Mouse (Mus musculus) ZHBTc4 (cell line): ENCODE results near the gene Med13l.
A peak's percentile ranks its signal among the peaks of the same experiment; 100 is the strongest.

Experiments used
- DNase-seq: peaks from one replicate; pipeline ENCODE4 v3.0.0-alpha.2; 2011; ENCODE audit warnings: low read depth, low spot score

Gene Med13l

DNA sequence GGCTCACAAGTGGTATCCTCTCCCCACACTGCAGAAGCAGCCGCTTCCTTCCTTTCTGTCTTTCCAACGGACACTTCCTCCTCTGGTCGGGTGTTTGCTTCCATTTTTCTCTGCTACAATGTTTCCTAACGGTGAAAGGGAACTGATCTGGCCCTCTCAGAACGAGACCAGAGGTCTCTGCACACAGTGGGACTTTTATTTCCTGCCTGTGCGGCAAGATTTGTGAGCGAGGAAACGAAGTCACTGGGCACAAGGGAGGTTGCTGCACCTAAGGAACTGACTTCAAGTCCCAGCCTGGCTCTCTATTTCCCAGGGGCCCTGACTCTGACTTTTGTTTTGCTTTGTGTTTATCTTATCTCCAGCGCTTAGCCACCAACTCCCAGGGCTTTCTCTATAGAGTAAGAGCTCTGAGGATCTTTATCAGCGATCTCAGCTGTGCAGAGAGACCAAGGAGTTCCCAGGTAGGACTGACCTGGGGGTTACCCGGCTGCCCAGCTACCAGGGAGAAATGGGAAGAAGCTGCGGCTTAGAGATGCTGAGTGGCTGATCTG lies 4.0 kb upstream of the Med13l start:
- no peak for DNase-seq

DNA sequence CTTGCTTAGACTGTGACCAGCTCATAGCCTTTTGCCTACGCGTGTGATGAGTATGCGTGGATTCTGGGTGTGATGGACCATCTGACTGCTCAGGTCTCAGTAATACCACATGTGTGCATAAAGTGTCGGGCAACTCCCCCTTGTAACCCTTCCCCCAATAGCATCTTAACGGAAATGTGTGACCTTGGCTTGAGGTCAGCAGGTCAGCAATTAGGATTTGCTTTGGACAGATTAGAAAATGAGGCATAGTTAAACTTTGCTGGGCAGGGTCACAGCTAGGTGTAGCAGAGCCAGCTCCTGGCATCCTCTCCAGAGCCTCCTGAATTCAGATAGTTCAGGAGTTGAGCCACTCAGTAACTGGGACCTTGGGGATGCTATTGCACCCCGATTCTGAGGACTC lies 1.6 kb upstream of the Med13l start:
- DNase-seq: no peak

DNA sequence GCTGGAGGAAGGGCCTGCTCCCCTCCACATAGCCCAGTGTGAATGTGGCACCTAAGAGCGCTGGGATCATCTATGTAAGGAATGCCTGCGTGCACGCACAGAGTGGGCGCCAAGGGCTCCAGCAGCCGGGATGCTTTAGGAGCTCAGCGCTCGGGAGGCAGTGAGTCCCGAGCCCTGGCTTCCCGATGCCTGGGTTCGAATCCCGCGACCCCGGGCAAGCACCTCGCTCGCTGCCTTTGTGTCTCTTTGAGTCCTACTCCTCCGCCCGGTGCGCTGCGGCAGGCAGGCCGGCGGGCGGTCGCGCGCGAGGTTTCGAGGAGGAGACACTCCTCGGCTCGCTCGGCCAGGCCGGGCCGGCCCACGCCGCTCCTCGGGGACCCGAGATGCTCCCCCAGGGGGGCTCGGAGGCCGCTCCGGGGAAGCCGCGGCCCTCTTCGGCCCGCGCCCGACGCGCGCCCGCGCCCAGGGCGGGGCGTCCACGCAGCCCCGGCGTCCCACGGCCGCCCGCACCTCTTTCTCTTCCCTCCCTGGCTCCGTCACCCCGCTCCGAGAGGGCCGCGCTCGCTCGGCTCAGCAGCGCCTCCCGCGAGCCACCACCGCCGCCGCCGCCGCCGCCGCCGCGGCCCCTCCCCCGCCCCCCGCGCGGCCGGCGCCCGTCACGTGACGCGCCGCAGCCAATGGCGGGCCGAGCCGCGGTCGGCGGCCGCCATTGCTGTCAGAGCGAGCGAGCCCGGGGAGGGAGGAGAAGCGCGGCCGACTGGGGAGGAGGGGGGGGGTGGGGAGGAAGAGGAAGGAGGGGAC lies 695 bp upstream of the Med13l start:
- peak; percentile 85 for DNase-seq

DNA sequence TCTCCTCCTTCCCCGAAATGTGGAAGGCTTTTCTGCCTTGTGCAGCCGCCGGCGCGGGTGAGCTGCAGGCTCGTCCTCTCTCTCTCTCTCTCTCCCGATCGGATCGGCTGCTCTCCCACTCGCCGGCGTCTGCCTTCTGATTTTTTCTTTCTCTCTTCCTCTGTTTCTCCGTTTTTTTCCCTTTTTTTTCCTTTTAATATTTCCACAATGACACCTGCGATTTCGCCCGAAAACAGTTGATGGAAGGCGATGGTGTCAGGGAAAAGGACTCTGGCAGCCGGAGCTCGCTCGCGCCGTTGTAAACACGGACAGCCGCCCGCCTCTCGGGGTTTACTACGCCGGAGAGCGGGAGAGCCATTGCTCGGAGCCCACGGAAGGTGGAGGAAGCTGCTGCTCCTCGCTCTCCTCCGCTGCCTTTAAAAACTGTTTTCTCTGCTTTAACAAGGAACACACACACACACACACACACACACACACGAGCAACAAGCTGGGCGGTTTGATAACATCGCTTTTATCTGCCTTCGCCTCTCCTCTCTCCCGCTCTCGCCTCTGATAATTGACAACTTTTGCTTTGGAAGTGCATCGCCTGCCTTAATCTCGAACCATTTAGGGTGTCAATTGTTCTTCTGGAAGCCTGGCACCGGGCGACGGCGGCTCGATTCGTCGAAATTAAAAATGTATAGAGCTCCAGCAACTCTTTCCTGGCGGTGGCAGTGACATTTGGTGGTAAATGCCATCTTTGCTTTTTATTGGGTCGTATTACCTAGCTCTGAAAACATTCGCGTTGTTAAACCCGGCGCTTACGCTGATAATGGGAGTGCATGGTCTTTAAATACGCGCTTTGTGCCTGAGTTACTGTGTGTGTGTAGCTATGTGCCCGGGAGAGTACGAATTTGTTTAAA lies 858 bp downstream of the Med13l start:
- peak; percentile 52 for DNase-seq

DNA sequence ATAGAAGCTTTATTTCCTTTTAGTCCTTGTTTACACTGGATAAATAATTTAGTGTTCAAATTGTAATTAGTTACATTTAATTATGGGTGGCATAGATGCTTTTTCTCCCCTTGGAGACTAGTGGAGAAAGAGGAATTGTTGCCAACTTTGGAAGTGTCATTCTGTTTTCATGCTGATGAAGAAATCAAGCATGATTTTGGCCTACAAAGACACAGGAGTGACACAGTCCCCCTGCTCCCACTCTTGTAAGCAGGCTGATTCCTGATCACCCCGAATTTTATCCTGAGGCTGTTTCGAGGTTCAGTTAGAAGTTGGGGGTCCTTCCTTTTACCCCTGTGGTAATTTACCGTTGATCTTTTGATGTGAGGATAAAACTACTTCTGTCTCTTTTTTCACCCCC lies 1.7 kb downstream of the Med13l start:
- DNase-seq: no peak

DNA sequence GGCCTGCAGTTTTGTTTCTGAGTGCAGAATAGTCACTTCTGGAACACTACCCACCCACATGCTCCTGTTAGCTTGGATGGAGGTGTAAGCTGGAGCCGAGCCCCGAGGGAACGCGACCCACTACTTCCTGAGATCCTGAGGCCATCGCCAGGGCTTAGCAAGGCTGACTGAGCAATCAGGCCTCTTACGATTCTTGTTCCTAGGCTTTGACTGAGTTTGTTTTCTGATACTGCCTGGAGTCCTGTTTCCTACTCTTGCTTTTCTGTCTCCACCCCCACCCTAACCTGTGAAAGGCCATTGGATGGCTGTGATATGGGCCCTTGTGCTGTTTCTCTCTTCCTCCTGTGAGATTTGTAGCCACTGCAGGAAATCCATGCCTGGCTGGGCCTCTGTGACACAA lies 3.1 kb downstream of the Med13l start:
- peak; percentile 59 for DNase-seq

DNA sequence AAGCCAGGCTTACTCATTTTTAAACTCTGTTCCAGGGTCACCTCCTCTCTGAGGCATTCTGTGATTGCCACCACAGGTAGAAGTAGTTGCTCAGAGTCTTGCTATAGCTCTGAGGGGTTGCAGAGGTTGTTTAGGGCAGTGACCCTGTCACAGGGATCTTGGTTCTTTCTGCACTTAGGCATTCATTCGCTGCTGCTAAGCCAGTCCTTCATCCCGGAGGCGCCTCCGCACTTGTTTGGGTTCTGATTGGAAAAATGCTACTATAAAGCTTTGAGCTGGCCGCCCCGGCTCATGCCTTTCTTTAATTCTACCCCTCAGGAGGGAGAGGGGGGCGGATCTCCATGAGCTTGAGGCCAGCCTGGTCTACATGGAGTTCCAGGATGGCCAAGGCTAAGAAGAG lies 6.9 kb downstream of the Med13l start:
- no peak for DNase-seq

DNA sequence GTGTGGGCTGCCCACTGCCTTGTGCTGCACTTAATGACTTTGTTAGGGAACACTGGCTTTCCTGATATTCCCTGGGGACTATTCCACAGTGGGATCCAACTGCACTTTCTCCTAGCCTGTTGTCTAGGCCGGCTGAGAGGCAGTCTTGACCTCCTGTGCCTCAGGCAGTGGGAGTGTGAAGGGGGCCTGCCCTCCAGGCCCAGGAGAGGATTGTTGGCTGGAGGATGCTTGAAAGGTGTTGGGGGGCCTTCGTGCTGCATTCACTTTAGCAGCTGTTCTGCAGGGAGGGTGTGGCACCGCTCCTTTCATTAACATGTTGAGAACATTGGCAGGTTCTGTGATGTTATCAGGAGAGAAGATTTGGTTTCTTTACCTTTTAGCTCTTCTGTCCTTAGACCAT lies 8.5 kb downstream of the Med13l start:
- DNase-seq: peak; percentile 56

DNA sequence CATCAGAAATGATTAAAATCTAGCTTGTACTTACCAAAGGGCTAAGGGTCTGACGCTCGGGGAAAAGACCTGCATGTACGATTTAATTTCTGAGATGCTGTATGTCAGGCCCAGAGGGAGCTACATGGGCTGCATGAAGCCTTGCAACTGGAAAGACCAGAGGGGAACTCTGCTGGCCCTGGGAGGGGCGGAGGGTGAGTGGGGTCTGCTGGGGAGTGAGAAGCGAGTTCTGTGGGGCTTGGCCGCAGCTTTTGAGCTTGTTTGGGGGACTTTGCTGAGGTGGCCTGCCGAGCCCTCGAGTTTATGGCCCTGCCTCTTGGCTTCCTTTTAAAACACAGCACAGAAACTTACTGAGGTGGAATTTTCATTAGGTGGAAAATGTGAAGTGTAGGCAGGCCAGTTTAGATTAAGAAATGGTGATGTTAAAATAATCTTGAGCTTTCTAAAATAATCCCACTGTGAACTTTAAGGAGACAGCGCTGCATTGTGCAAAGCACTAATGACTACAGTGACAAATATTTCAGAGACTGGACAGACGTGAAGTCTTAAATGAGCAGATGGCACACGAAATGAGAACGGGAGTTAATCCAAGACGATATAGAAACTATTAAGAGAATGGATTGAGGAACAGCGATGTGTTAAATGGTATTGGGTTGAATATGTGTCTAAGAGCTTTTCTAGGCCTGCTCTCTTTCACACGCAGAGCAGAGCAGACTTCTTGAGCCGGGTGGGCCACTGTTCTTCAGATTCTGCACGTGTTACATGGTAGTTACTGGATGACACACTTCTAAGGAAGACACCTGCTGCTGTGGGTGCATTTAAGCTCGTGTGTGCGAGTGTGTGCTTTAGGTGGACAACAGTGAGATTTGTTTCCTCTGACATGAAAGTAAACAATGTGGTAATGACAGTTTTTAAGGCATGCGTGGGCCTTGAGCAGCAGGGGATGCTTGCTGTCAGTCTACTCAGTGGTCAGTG lies 9.4 kb downstream of the Med13l start:
- DNase-seq: no peak

DNA sequence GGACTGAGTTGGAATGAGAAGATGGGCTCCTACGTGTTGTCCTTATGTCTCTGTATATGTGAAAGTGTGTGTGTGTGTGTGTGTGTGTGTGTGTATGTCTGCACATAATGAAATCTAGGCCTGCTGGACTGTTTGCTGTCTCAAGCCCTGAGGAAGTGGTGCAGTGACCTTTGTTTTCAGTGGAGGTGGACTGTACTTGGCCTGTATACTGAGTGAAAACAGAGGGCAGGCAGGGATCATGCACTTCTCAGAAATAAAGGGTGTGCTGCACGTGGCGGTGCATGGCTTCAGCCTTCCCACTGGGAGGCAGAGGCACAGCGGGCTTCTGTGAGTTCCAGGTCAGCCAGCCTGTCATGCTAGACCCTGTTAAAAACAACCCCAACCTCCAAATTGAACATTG lies 11.0 kb downstream of the Med13l start:
- no peak for DNase-seq

DNA sequence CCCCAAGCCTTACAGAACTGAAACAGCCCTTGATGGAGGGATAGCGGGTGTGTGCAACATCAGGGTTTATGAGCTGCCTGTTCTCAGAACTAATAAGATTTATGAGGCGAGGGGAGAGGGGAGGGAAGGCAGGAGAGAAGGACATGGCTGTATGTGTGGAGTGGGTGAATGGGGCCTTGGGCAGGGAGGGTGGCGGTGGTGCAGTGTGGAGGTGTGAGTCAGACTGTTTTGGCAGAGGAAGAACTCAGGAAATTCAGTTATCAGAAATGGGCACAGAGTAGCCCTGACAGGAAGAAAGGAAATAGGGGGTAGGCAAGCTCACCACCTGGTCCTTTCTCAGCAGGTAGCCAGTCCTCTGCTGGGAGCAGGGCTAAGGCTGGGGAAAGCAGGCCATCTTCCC lies 13.8 kb downstream of the Med13l start:
- no peak for DNase-seq

DNA sequence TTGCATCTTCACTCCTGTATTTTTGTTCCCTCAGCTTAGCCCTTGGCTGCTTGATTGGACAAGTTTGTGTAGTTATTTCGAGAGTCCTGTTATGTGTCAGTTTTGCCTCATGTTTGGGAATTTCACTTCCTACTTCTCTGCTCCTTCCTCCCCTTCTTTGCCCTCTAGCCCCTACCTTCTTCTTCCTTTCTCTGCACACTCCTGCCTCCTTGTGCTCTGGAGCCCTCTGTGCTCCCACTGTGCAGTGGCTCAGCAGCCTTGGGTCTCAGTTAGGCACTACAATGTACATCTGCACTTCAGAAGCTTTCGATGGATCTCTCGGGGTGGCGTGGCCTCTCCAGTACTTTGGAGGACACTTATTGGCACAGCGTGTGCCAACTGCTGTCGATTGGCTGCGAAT lies 14.5 kb downstream of the Med13l start:
- DNase-seq: peak; percentile 83

DNA sequence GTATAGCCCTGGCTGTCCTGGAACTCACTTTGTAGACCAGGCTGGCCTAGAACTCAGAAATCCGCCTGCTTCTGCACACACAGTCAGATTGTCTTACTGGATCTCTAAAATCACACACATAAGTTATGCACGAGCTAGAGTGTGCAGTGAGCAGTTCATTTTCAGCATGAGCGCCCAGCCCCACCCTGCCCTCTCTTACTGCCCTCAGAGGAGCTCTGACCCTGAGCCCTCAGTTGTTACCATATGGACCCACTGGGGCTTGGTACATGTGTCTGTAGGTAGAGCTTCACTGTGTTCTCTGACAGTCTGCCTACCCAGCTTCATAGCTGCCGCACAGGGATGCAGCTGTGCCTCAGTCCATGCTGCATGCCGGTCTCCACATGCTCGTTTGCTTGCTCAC lies 15.4 kb downstream of the Med13l start:
- no peak for DNase-seq

DNA sequence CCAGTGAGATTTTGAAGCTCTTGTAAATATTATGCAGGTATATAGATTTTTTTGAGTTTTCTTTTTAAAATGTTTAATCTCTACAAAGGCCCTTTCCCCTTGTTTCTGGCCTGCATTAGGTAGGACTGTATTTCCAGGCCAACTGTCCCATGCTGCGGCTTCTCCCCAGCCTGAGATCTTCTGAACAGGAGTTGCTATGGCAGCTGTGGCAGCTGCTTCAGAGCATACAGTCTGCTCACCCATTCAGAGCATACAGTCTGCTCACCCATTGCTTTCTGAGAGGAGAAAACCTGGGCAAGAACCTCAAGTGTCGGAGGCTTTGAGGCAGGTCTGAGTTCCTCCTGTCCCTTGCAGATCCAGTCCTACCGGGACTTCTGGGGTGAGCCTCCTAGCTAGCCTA lies 16.3 kb downstream of the Med13l start:
- no peak for DNase-seq

DNA sequence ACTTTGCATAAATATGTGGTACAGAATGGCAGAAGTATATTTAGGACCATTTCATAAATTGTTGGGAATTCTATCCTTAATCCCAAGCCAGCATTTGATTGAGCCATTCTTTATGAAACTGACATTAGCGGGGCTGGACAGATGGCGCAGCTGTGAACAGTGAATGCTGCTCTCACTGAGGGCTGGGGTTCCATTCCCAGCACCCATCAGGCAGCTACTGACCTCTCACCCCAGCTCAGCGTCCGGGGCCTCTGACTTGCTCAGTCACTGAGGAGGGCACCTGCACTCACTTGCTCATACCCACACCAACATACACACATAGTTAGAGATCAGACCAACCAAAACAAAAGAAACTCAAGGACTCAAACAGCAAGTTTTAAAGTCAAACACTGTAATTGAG lies 24.9 kb downstream of the Med13l start:
- no peak for DNase-seq

DNA sequence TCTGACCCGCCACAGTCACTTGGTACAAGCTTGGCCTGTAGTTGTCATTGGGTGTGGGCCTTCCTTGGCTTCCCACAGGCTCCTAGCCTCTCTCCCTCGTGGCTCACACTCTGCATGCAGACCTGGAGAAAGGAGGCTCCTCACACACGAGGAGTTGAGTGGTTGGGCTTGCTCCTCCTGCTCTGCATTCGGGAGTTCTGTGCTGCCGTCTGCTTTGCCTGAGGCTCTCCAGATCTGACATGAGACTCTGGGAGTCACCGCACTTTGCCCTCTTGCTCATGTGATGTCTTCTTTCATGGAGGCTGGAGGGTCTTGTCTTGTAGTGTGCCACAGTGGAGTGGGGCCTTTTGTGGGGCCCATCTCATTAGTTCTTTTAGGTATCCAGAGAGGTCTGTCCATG lies 26.1 kb downstream of the Med13l start:
- peak; percentile 63 for DNase-seq

DNA sequence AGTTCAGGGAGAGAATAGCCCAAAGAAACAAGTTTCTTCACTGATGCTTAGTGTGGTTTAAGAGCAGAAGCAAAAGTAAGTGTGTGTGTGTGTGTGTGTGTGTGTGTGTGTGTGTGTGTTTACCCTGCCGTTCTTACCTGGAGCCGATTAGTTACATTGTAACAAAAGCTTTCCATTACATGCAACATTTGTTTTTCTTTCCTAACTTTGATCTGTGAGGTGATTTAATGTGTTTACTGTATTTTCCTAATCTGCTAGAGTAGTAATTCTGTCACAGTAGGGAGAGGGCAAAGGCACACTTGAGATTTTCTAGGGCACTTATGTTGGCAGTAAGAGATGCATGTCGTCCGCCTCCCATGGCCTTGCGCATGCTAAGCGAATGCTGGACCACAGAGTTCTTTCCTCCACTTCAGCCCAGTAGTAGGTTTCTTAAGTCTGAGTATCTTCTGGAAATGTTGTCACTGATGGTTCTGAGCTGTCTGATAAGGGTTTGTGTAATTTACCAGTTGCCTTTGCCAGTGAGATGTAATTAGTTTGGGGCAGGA lies 28.0 kb downstream of the Med13l start:
- no peak for DNase-seq

DNA sequence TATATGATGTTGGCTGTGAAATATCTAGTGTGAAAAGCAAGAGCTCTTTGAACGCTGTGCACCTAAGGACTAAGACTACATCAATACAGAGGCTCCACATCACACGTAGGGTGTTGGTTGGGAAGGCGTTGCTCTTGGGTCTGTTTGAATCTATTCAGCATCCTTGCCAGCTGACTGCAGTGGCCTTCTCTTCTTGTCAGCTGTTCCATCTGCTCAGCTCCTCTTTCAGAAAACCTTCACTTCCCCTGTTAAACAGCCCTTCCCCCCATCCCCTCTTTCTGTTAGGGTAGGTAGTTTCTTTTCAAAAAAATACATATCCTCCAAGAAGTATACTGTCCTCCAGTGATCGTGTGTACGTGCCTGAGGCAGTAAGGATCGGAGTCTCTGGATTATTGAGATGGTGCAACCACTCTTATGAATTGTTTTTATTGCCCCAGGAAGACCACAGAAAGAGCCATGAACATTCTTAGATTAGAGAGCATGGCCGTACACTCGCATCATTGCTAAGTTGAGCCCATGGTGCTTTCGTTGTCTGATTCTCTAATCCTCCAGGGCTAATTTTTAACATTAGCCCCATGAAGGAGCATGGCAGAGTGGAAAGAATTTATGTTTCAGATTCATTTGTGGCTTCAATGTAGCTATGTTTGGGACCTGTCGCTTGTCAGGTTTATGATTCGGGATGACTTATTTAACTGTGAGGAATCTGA lies 28.9 kb downstream of the Med13l start:
- no peak for DNase-seq

DNA sequence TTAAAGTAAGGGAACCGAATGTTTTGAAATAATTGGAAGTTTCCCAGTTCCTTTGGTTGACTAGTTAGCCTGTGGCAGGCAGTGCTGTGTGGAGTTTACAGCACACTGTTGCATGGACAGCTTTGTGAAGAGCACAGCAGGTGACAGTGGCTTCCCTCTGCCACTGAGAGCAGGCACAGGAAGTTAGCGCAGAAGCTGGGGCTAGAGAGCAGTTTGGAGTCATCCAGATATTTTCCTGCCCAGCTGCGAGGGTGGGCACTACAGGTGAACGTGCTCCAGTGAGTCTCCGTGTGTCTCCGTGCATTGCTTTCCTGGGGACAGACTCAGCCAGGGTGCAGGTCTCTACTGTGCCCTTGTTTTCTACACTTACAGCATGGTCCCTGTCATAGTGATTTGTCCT lies 30.4 kb downstream of the Med13l start:
- peak; percentile 28 for DNase-seq

DNA sequence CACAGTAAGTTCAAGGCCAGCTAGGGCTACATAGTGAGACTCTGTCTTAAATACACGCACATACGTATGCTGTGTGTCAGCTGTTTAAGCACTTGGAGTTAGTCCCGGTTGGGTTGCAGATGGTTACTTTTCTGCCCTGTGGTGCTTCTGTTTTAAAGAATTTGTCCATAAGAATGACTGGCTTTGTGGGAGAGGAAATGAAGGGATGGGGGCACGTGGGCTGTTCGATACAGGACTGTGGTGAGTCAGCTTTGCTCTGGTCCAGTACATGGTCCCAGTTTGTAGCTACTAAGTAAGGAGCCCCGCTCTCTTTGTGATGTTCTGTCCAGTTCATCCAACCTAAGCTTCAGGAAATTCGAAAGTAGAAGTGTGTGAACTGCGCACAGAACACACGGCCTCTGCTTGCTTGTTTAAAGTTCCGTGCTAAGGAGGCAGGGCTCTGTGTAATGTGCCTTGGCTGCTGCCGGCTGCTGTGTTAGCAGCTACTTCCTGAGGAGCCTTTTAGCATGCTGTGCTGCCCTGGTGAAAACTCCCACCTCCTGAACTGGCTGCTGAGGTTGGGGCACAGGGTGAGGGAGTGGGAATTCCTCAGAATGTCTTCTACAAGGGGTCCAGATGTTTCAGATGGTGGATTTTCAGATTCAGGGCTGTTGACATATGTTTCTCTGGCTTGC lies 31.5 kb downstream of the Med13l start:
- peak; percentile 39 for DNase-seq
